Mouse (Mus musculus): Measurements from ENCODE around the gene Gnpda2.
A peak's percentile ranks its signal among the peaks of the same experiment; 100 is the strongest.

Gnpda2 gene

GRCm38 (mm10) chr5:69591640-69592461 lies at the start of gene Gnpda2:
Gene Gnpda2 (minus strand): TSS chr5:69592340.
- DNase-seq, result peak; percentile 91

GRCm38 (mm10) chr5:69634766-69635165 lies 42.6 kb upstream of the Gnpda2 start:
- DNase-seq, result no peak

GRCm38 (mm10) chr5:69620899-69621298 lies 28.8 kb upstream of the Gnpda2 start:
- no peak for DNase-seq

GRCm38 (mm10) chr5:69613209-69613796 lies 21.2 kb upstream of the Gnpda2 start:
- DNase-seq, result peak; percentile 8

GRCm38 (mm10) chr5:69601027-69601426 lies 8.9 kb upstream of the Gnpda2 start:
- peak; percentile 3 for DNase-seq

- DNase-seq, result no peak
These were observed 34.7 kb downstream of the Gnpda2 start for GRCm38 (mm10) chr5:69557404-69557935.

GRCm38 (mm10) chr5:69556628-69557403 lies 35.3 kb downstream of the Gnpda2 start, which contains the start of gene Guf1:
Gene Guf1 (plus strand): TSS chr5:69556923.
- peak; percentile 96 for DNase-seq

GRCm38 (mm10) chr5:69542489-69542888 lies 49.7 kb downstream of the Gnpda2 start, which contains the start of gene Yipf7:
Gene Yipf7 (minus strand): TSS chr5:69542648.
- DNase-seq, result no peak

GRCm38 (mm10) chr5:69541680-69542079 lies 50.5 kb downstream of the Gnpda2 start:
- no peak for DNase-seq

- DNase-seq, result no peak
These were observed 68.2 kb downstream of the Gnpda2 start for GRCm38 (mm10) chr5:69523944-69524343.
